Mouse (Mus musculus) spleen, adult 2 months (tissue): Measurements from ENCODE around the gene Cend1.

Experiments
- CTCF ChIP-seq: fragments of 200-500 bp; IDR thresholded peaks from 2 replicates; pipeline ENCODE4 v1.5.1; 2011; ENCODE audit warnings: mild to moderate bottlenecking, inconsistent platforms; ENCODE audit not compliant: insufficient read depth, insufficient read length, insufficient replicate concordance; ENCODE audit errors: extremely low read depth
- POLR2A ChIP-seq: fragments of 200-500 bp; IDR thresholded peaks from 2 replicates; pipeline ENCODE4 v1.6.1; 2011; ENCODE audit warnings: low read depth, low read length, inconsistent platforms

DNA sequence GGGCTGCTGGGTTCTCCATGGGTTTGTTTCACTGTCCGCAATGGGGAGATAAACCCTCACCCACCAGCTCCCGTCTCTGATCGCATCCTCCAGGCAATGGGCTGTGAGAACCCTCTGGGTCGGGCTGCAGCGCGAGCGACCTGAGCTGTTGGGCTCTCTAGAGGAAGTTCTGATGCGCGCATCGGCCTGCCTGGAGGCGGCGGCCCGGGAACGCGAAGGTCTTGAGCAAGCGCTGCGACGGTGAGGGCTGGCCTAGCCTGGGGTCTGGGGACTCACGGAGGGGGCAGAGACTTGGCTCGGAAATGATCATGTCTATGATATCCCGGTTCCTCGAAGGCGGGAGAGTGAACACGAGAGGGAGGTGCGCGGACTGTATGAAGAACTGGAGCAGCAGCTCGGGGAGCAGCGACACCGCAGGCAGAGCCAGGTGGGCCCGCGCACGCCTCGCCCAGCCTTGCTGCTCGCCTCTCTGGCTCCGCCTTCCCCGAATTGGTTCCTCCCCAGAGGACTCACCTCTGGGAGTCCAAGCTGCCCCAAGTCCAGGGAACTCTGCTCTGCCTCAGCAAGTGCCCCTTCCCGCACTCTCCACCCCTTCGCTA, 35.4 kb upstream of the Cend1 start:
- TF ChIP-seq POLR2A (no peak), CTCF (no peak)
